Mouse (Mus musculus) natural killer cell, adult 2 months (primary cell): ENCODE data around the gene Hcn2.
A peak's percentile ranks its signal among the peaks of the same experiment; 100 is the strongest.

Experiments used
- DNase-seq, 2 experiments: peaks; one replicate each; pipeline ENCODE4 v3.0.0; 2022; ENCODE audit warnings: low spot score in 2 of 2

The Hcn2 gene

GRCm38 (mm10) chr10:79716254-79716987 lies at the start of gene Hcn2:
Gene Hcn2, plus strand, starts transcription at chr10:79716634.
- no peak for DNase-seq

GRCm38 (mm10) chr10:79668076-79668475 lies 48.4 kb upstream of the Hcn2 start:
- no peak for DNase-seq

GRCm38 (mm10) chr10:79668771-79669575 lies 47.5 kb upstream of the Hcn2 start, which contains the start of gene Tpgs1:
Gene Tpgs1, plus strand, starts transcription at chr10:79669369.
- DNase-seq = peak; percentile 86 to 89

GRCm38 (mm10) chr10:79669576-79670057 lies 46.8 kb upstream of the Hcn2 start:
- DNase-seq = peak; percentile 35 to 44

GRCm38 (mm10) chr10:79670071-79670888 lies 46.2 kb upstream of the Hcn2 start:
- DNase-seq = no peak

- DNase-seq = no peak
These were observed 44.9 kb upstream of the Hcn2 start for GRCm38 (mm10) chr10:79671396-79672087.

GRCm38 (mm10) chr10:79672088-79672455 lies 44.4 kb upstream of the Hcn2 start:
- no peak for DNase-seq

GRCm38 (mm10) chr10:79673054-79673453 lies 43.4 kb upstream of the Hcn2 start:
- no peak for DNase-seq

GRCm38 (mm10) chr10:79675346-79676035 lies 40.9 kb upstream of the Hcn2 start:
- no peak for DNase-seq

- no peak for DNase-seq
These were observed 35.6 kb upstream of the Hcn2 start for GRCm38 (mm10) chr10:79680606-79681495.

GRCm38 (mm10) chr10:79681591-79682245 lies 34.7 kb upstream of the Hcn2 start, which contains the start of gene Cdc34:
Gene Cdc34, plus strand, starts transcription at chr10:79682195.
- DNase-seq = peak; percentile 98 to 99

GRCm38 (mm10) chr10:79682551-79682915 lies 33.9 kb upstream of the Hcn2 start:
- DNase-seq = no peak

GRCm38 (mm10) chr10:79682916-79683582 lies 33.4 kb upstream of the Hcn2 start:
- peak in 1 of 2 experiments; percentile 51 for DNase-seq

GRCm38 (mm10) chr10:79683726-79684640 lies 32.5 kb upstream of the Hcn2 start:
- DNase-seq = no peak

- no peak for DNase-seq
These were observed 31.4 kb upstream of the Hcn2 start for GRCm38 (mm10) chr10:79684770-79685600.

GRCm38 (mm10) chr10:79686219-79686618 lies 30.2 kb upstream of the Hcn2 start:
- DNase-seq = no peak

GRCm38 (mm10) chr10:79686691-79687090 lies 29.7 kb upstream of the Hcn2 start:
- DNase-seq = no peak
